Mouse (Mus musculus) neural tube, embryonic 15.5 days (tissue): ENCODE data around the gene Gm17019. TPM values are rescaled to one million over a fixed set of nuclear protein-coding genes. Genes with fewer than 3 reads are reported as not detected.
"Not testable (repeated sequence)": the region's sequence is repeated elsewhere in the genome, so short reads cannot be mapped to it uniquely, and the experiment has no call there.

Experiments
- ATAC-seq: fragments of 200-750 bp; cut with Nextera tagmentation; 2 replicates; pipeline ENCODE4 v1.8.0; 2017; ENCODE audit warnings: mild to moderate bottlenecking, moderate TSS enrichment, moderate library complexity; ENCODE audit not compliant: low FRiP score
- H3K27ac ChIP-seq: fragments of 300-500 bp; sonication (generic); replicated peaks from 2 replicates; pipeline ENCODE4 v1.5.1; 2015; ENCODE audit warnings: mild to moderate bottlenecking, inconsistent platforms
- H3K27me3 ChIP-seq: fragments of 300-500 bp; sonication (generic); replicated peaks from 2 replicates; pipeline ENCODE4 v1.6.1; 2015; ENCODE audit warnings: inconsistent platforms
- H3K36me3 ChIP-seq: fragments of 300-500 bp; sonication (generic); 2 replicates; pipeline ENCODE4 v1.6.1; 2015; ENCODE audit warnings: inconsistent platforms
- H3K4me1 ChIP-seq: fragments of 300-500 bp; sonication (generic); 2 replicates; pipeline ENCODE4 v1.6.1; 2015; ENCODE audit warnings: inconsistent platforms
- H3K4me2 ChIP-seq: fragments of 300-500 bp; sonication (generic); 2 replicates; pipeline ENCODE4 v1.6.1; 2015; ENCODE audit warnings: inconsistent platforms, mild to moderate bottlenecking, moderate library complexity
- H3K4me3 ChIP-seq: fragments of 300-500 bp; sonication (generic); replicated peaks from 2 replicates; pipeline ENCODE4 v1.5.1; 2015; ENCODE audit warnings: mild to moderate bottlenecking, inconsistent platforms
- H3K9ac ChIP-seq: fragments of 300-500 bp; sonication (generic); replicated peaks from 2 replicates; pipeline ENCODE4 v1.6.1; 2015; ENCODE audit warnings: mild to moderate bottlenecking, inconsistent platforms
- H3K9me3 ChIP-seq: fragments of 300-500 bp; sonication (generic); replicated peaks from 2 replicates; pipeline ENCODE4 v1.6.1; 2016; ENCODE audit warnings: inconsistent platforms
- WGBS: fragments of 180-500 bp; shearing (Covaris S2); methylation state at CpG from one replicate; pipeline ENCODE4 v1.1.7; 2015; ENCODE audit warnings: mixed read lengths; 5-methylcytosine and 5-hydroxymethylcytosine counted together
- polyA plus RNA-seq: library from polyadenylated mRNA; unstranded; fragments of >200 nt; fragmentation: Nextera tagmentation; extraction: Ambion mirVana; gene quantifications from 2 replicates; pipeline ENCODE4 v1.2.1, GENCODE M21; 2015

Gene Gm17019
- polyA plus RNA-seq, 1 experiment from 2014 or later: not detected

DNA sequence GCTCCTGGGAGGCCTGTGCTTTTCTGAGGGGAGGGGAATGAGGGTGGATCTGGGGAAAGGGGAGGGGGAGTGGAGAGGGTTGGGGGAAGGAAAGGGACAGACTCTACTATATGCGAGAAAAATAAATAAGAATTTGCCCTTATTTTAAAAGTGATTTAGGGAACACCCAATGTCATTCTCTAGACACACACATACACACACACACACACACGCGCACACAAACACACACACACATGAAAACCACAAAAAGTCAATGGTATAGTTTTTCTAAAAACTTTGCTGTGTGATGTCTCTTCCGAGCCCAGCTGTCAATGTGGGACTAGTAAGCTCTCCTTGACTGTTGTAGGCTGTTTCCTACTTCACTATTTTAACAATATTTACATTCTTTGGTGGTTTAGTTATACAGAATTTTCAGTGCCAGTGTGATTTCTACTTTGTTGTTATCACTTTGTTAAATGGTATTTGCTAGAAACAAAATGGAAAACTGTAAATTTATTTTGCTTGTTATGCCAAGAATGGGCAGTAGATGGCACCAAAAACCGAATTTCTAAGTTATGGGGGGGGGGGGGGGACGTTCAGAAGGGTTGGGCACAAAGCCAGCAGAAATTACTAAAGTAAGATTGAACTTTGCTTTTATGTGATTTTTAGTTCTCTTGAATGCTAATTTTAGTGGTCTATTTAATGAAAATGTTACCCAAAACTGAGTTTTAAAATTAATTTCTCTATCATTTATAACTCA is 46.0 kb downstream of the Gm17019 start:
- WGBS: 46% methylated on average over 6 of the region's 6 CpGs
- H3K36me3 ChIP-seq, H3K27ac ChIP-seq, H3K4me3 ChIP-seq, H3K4me1 ChIP-seq, H3K27me3 ChIP-seq, H3K9ac ChIP-seq, ATAC-seq, H3K4me2 ChIP-seq: not testable (repeated sequence)
- H3K9me3 ChIP-seq: peaks cover 21% of the 10 kb centered on the region

Other genes starting within 250 kb of the Gm17019 start
- gene Gm9758, start 118.1 kb downstream of the Gm17019 start, polyA plus RNA-seq: not detected in 2 replicates
- not detected in 2 replicates for gene Speer4e, start 94.6 kb downstream of the Gm17019 start, polyA plus RNA-seq
- gene Gm10354, start 54.1 kb downstream of the Gm17019 start, polyA plus RNA-seq: not detected in 2 replicates